Mouse (Mus musculus): ENCODE measurements around the gene Map3k13.

DNA sequence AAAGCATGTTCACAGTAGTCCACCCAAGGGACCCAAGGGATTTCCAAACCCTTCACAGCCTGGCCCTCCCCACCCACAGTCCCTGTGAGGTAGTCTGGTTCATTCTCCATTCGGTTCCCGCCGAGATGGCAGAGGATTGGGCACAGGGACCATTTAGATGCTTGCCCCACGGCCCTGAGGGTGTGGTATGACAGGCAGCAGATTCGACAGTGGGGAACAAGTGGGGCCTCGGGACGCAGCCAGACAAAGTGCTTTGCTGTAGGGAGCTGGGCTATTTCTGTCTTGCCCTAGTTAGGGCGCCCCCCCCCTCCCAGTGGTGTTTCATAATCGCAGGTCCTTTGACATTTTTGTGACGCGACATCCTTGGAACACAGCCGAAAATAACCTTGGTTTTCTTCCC is 161.4 kb downstream of the Map3k13 start:
- TF ChIP-seq MAFK (IDR thresholded peaks at IDR 0.05; ENCODE audit: insufficient read depth, low read depth, low read length) (no peak), ZNF384 (IDR thresholded peaks at IDR 0.05; ENCODE audit: low read depth, low read length) (no peak), CHD2 (IDR thresholded peaks at IDR 0.05; ENCODE audit: low read depth, low read length) (no peak)
